Mouse (Mus musculus): Measurements from ENCODE around the gene Kif26b.

Gene Kif26b

GRCm38 (mm10) chr1:178733035-178733434 lies 204.1 kb downstream of the Kif26b start:
- no peak for DNase-seq

- DNase-seq = no peak
Observed at GRCm38 (mm10) chr1:178734576-178734975, 205.7 kb downstream of the Kif26b start.

DNA sequence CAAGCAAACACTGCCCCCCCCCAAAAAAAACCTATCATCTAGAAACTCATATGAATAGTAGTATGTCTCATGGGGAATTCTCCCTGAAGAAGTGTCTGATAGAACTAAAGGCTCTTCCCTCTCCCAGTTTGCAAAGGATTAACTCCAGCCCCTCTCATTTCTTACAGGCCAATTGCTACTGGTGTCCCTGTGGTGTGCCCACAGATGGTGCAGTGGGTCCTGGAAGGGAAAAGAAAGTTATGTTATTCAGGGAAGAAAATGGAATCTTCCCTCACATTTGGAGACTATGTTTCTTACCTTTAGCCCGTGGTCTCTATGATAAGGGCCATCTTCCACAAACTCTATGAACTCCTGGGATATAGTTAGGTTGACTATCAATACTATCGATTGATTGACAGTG lies 208.0 kb downstream of the Kif26b start:
- DNase-seq = no peak

- no peak for DNase-seq
Observed at GRCm38 (mm10) chr1:178743820-178744219, 214.9 kb downstream of the Kif26b start.

GRCm38 (mm10) chr1:178744526-178744925 lies 215.6 kb downstream of the Kif26b start:
- no peak for DNase-seq

GRCm38 (mm10) chr1:178744961-178745360 lies 216.0 kb downstream of the Kif26b start:
- DNase-seq = no peak

- no peak for DNase-seq
Observed at GRCm38 (mm10) chr1:178745471-178745870, 216.5 kb downstream of the Kif26b start.

GRCm38 (mm10) chr1:178747279-178748221 lies 218.6 kb downstream of the Kif26b start:
- DNase-seq = no peak

- no peak for DNase-seq
Observed at GRCm38 (mm10) chr1:178748222-178748600, 219.3 kb downstream of the Kif26b start.

DNA sequence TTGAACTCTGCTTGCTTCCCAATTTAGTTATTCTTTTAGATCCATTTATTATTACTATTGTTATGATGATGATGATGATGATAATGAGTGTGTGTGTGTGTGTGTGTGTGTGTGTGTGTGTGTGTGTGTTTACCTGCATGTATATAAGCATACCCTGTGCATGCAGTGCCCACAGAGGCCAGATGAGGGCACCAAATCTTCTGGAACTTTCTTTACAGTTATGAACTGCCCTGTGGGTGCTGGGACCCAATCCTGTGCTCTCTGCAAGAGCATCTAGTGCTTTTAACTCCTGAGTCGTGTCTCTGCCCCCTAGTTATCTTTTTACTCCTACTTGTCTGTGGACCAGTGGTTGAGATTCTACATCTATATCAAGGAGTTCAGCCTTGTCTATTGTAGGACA lies 219.7 kb downstream of the Kif26b start:
- DNase-seq = no peak

GRCm38 (mm10) chr1:178749786-178750185 lies 220.9 kb downstream of the Kif26b start:
- no peak for DNase-seq

- DNase-seq = no peak
Observed at GRCm38 (mm10) chr1:178758441-178758840, 229.5 kb downstream of the Kif26b start.

- no peak for DNase-seq
Observed at GRCm38 (mm10) chr1:178762125-178762741, 233.3 kb downstream of the Kif26b start.

DNA sequence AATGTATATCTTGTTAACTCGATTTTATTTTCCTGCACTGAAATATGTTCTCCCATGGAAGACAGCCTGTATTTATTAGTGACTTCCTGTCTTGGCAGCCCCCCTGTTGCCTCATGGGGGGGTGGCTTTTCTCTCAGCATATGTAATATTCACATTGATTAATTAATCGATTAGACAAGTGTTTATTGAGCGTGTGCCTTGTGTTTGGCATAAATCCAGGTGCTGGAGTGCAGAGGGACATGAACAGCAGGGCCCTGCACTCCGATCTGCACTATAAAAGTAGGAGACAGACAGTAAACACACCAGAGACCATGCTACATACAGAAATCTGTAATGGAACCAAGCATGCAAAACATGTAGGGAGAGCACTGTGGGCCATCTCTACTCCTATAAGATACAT lies 236.0 kb downstream of the Kif26b start:
- DNase-seq = no peak

DNA sequence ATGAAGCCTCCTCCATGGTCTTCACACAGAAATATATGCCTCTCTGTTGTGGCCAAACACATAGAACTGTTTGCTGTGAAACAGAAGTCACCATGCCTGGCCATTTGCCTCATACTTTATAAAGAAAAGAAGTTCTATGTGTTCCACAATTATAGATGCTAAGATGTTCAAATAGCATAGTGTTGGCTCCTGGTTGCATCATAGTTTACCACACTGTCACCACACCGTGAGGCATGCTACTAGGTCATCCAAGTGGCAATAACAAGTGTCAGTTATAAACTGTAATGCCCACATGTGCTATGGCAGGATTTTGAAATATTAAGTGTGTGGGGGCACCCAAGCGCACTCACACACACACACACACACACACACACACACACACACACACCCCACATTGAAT lies 236.7 kb downstream of the Kif26b start:
- no peak for DNase-seq

GRCm38 (mm10) chr1:178768976-178769375 lies 240.1 kb downstream of the Kif26b start:
- DNase-seq = no peak

DNA sequence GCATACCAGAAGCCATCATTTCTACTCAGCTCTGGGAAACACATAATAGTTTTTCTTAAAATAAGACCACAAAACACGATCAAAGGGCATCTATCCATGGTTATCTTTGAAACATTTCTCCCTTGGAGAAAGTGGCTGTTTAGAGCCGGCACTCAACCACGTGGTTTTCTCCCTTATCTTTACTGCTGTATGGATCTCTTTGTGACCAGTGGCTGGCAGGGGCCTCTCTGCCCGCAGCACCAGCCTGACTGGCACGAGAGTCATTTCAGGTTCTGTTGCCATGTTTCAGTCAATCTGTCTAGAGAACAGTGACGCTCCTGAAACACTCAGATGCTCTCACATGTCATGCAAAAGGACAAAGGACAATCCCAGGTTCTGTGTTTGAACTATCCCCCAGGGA lies 241.1 kb downstream of the Kif26b start:
- no peak for DNase-seq

- DNase-seq = no peak
Observed at GRCm38 (mm10) chr1:178770626-178771362, 241.9 kb downstream of the Kif26b start.

- no peak for DNase-seq
Observed at GRCm38 (mm10) chr1:178779742-178780141, 250.8 kb downstream of the Kif26b start.

DNA sequence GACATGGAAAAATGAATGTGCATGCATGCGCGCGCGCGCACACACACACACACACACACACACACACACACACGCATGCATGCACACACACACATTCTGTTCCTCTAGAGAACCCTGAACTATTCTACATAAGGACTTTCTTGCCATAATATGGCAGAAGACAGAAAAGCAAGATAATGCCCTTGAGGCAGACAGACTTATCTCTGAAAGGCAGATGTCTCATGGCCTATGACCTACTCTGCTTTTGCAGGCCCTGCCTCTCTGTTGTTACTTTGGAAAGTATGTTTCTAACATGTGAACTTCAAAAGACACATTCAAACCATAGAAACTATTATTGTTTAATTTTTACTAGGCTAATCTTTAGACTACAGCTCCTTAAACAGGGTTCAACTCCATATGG lies 255.1 kb downstream of the Kif26b start:
- no peak for DNase-seq

GRCm38 (mm10) chr1:178791266-178791665 lies 262.3 kb downstream of the Kif26b start:
- DNase-seq = no peak

DNA sequence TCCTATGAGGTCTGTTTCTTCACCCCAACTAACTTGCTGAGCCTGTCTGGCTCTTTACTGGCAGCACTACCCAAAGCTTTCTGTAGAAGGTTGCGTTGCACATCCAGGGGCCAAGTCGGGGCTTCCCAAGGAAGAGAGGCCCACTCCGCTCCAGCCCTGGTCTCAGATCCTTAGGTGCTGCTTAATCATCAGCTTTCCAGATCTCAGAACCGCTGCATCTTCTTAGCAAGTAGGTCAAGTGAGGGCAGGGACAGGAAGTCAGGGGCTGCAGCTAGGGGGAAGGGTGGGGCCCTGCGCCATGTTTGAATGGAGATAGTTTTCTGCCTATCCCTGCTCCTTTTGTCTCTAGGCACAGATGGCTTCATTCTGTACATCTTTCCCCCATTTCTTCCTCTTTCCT lies 263.8 kb downstream of the Kif26b start:
- DNase-seq = no peak

GRCm38 (mm10) chr1:178794866-178795265 lies 265.9 kb downstream of the Kif26b start:
- no peak for DNase-seq

- DNase-seq = no peak
Observed at GRCm38 (mm10) chr1:178797388-178797787, 268.5 kb downstream of the Kif26b start.

Data from kidney, postnatal 10 days (tissue).